Mouse (Mus musculus) testis, adult 2 months (tissue): ENCODE data around the gene Thsd4. TPM values are rescaled to one million over a fixed set of nuclear protein-coding genes. Genes with fewer than 3 reads are reported as not detected.

ENCODE experiments used
- H3K27ac ChIP-seq: fragments of 200-500 bp; 2 replicates; pipeline ENCODE4 v1.5.1; 2012; ENCODE audit warnings: low read depth, low read length; ENCODE audit not compliant: control insufficient read depth, insufficient read depth
- H3K27me3 ChIP-seq: fragments of 200-500 bp; 2 replicates; pipeline ENCODE4 v1.6.1; 2012; ENCODE audit warnings: mild to moderate bottlenecking, low read length, moderate library complexity; ENCODE audit not compliant: control insufficient read depth, insufficient read depth
- H3K36me3 ChIP-seq: fragments of 200-500 bp; 2 replicates; pipeline ENCODE4 v1.6.1; 2012; ENCODE audit warnings: mild to moderate bottlenecking, low read length; ENCODE audit not compliant: control insufficient read depth, insufficient read depth
- H3K4me1 ChIP-seq: fragments of 200-500 bp; 2 replicates; pipeline ENCODE4 v1.6.1; 2012; ENCODE audit warnings: low read length; ENCODE audit not compliant: control insufficient read depth, insufficient read depth
- H3K4me3 ChIP-seq: fragments of 200-500 bp; 2 replicates; pipeline ENCODE4 v1.5.1; 2012; ENCODE audit warnings: low read depth, mild to moderate bottlenecking, low read length, moderate library complexity, mixed read lengths; ENCODE audit not compliant: control insufficient read depth
- CTCF ChIP-seq: fragments of 200-500 bp; IDR thresholded peaks from 2 replicates; pipeline ENCODE4 v1.5.1; 2012; ENCODE audit warnings: low read depth, mild to moderate bottlenecking, inconsistent platforms, low read length, moderate library complexity; ENCODE audit not compliant: control insufficient read depth, insufficient read depth, insufficient replicate concordance
- POLR2A ChIP-seq: fragments of 200-500 bp; IDR thresholded peaks from 2 replicates; pipeline ENCODE4 v1.6.1; 2012; ENCODE audit warnings: low read depth, mild to moderate bottlenecking, inconsistent platforms, low read length, moderate library complexity; ENCODE audit not compliant: control insufficient read depth
- polyA plus RNA-seq: library from polyadenylated mRNA; depleted of rRNA; stranded (reverse); fragments of >200 nt; gene quantifications from 2 replicates; pipeline ENCODE4 v1.2.3, GENCODE M21; 2012

The Thsd4 gene
- polyA plus RNA-seq, 1 experiment = 1.4 TPM

- Histone ChIP-seq H3K27ac (no peak overlapping the region), H3K36me3 (no peaks in the 10 kb centered on the region), H3K27me3 (no peaks in the 10 kb centered on the region), H3K4me1 (no peaks in the 10 kb centered on the region), H3K4me3 (no peak overlapping the region)
- TF ChIP-seq CTCF = no peak
- no peak for TF ChIP-seq POLR2A
Observed at GRCm38 (mm10) chr9:60528269-60528668, 6.4 kb upstream of the Thsd4 start.

GRCm38 (mm10) chr9:60527836-60528235 is 6.0 kb upstream of the Thsd4 start:
- TF ChIP-seq POLR2A (no peak), CTCF (no peak)
- Histone ChIP-seq H3K4me1 (no peaks in the 10 kb centered on the region), H3K27me3 (no peaks in the 10 kb centered on the region), H3K4me3 (no peak overlapping the region), H3K36me3 (no peaks in the 10 kb centered on the region), H3K27ac (no peak overlapping the region)

GRCm38 (mm10) chr9:60527051-60527450 is 5.2 kb upstream of the Thsd4 start:
- peaks cover 2% of the 10 kb centered on the region for H3K4me1 ChIP-seq
- TF ChIP-seq POLR2A (no peak), CTCF (no peak)
- no peak overlapping the region for H3K4me3 ChIP-seq
- H3K27ac ChIP-seq = no peak overlapping the region
- no peaks in the 10 kb centered on the region for H3K36me3 ChIP-seq
- no peaks in the 10 kb centered on the region for H3K27me3 ChIP-seq

GRCm38 (mm10) chr9:60526195-60526594 is 4.3 kb upstream of the Thsd4 start:
- Histone ChIP-seq H3K4me1 (peaks cover 10% of the 10 kb centered on the region), H3K27me3 (no peaks in the 10 kb centered on the region), H3K36me3 (no peaks in the 10 kb centered on the region), H3K27ac (no peak overlapping the region), H3K4me3 (no peak overlapping the region)
- no peak for TF ChIP-seq POLR2A
- no peak for TF ChIP-seq CTCF

- Histone ChIP-seq H3K4me3 (no peak overlapping the region), H3K27ac (no peak overlapping the region), H3K4me1 (peaks cover 12% of the 10 kb centered on the region), H3K36me3 (no peaks in the 10 kb centered on the region), H3K27me3 (no peaks in the 10 kb centered on the region)
- no peak for TF ChIP-seq CTCF
- no peak for TF ChIP-seq POLR2A
Observed at GRCm38 (mm10) chr9:60521143-60521542, 703 bp downstream of the Thsd4 start.

GRCm38 (mm10) chr9:60519601-60520000 is 2.2 kb downstream of the Thsd4 start:
- Histone ChIP-seq H3K4me3 (no peak overlapping the region), H3K27me3 (no peaks in the 10 kb centered on the region), H3K4me1 (peaks cover 12% of the 10 kb centered on the region), H3K36me3 (no peaks in the 10 kb centered on the region), H3K27ac (no peak overlapping the region)
- TF ChIP-seq CTCF = no peak
- no peak for TF ChIP-seq POLR2A

- no peak for TF ChIP-seq POLR2A
- no peak for TF ChIP-seq CTCF
- no peak overlapping the region for H3K4me3 ChIP-seq
- no peaks in the 10 kb centered on the region for H3K36me3 ChIP-seq
- H3K27me3 ChIP-seq = no peaks in the 10 kb centered on the region
- H3K4me1 ChIP-seq = peaks cover 12% of the 10 kb centered on the region
- H3K27ac ChIP-seq = no peak overlapping the region
Observed at GRCm38 (mm10) chr9:60518216-60518615, 3.6 kb downstream of the Thsd4 start.

- no peaks in the 10 kb centered on the region for H3K27me3 ChIP-seq
Observed at GRCm38 (mm10) chr9:60517148-60517547, 4.7 kb downstream of the Thsd4 start.

More at GRCm38 (mm10) chr9:60517148-60517547, 4.7 kb downstream of the Thsd4 start:
- Histone ChIP-seq H3K36me3 (no peaks in the 10 kb centered on the region), H3K4me3 (no peak overlapping the region), H3K27ac (no peak overlapping the region), H3K4me1 (peaks cover 11% of the 10 kb centered on the region)
- TF ChIP-seq POLR2A (no peak), CTCF (no peak)
